Mouse (Mus musculus): ENCODE results near the gene Poc1b.
"Not testable (repeated sequence)": the region's sequence is repeated elsewhere in the genome, so short reads cannot be mapped to it uniquely, and the experiment has no call there.

Poc1b gene

DNA sequence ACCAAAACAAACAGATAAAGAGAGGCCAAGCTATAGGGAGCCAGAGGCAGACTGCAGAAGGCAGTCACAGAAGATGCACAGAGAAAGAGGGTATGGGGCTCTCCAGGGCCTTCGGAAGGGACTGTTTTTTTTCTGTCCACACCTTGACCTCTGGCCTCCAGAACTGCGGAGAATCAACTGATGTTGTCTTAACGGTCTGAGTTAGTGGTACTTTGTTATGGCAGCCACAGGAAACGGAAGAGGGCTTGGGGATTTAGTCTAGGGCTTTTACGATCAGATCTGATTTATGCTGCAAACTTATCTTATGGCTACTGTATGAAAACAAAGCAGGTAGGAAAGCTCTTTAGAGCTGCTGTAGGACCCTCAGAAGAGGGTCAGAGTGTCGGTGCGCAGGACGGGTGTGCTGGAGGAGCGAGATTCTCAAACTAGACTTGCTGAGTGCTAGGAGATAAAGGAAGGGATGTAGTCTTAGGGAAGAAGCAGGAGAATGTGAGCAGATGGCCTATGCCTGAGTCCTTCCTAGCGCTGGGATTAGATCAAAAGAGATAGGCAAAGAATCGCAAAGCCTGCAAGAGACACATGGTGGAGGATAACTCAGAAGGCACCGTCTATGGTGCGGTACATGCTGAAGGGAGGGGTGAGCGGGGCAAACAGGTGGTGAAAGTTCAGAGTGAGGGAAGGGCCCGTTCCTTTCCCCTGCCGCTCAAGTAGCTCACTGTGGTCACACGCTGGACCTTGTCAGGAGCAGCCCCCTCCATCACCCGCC lies 8.8 kb downstream of the Poc1b start:
- DNase-seq = no peak

DNA sequence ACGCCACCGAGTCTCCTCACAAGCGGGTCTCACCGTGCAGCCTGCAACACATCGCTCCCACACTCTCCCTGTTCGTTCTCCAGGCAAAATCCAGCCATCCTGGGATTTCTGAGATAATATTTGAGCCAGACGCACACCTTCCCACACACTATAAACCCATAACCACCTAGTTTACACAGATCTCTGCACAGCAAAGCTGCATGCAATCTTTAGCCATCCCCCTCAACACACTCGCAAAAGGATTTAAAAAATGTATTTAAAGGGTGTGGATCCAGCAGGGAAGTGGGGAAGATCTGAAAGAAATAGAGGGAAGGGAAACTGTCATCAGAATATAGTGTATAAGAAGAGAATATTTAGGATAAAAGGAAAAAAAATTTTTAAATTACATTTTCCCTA lies 9.4 kb downstream of the Poc1b start:
- no peak for DNase-seq

DNA sequence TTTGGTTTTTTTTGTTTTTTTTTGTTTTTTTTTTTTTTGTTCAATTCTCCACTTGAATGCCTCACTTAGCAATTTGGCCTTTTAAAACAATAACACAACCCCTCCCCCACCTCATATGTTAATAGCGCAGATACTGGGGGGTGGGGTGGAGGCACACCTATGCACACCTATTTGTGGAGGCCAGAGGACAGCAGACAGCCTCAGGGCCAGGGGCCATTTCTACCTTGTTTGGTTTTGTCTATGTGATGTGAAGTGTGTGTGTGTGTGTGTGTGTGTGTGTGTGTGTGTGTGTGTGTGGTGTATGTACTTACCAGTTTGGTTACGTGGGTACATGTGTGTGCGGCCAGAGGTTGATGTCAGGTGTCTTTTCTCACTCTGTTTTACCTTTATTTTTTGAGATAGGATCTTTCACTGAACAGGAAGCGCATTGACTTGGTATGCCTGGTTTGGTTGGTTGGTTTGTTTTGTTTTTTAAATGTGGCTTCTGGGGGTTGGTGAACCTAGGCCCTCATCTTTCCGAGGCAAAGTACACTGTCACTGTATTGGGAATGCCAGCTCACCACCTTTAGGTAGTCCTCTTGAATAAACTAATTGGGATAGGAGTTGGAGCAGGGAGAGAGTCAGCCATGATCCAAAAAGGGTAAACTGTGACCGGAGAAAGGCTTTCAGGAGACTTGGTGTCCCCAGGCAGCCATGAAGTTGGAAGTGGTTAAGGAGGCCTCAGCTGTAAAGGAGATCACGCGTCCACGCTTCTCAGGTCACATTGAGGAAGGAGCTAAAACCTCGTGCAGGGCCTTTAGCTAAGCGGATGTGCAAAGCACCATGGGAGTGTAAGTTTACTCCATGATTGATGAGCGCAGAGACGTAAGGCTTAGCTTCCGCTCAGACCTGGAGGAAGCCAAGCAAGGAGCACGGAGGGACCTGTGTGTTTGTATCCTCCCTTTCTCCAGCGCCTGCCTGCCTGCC lies 10.1 kb downstream of the Poc1b start:
- DNase-seq = no peak

DNA sequence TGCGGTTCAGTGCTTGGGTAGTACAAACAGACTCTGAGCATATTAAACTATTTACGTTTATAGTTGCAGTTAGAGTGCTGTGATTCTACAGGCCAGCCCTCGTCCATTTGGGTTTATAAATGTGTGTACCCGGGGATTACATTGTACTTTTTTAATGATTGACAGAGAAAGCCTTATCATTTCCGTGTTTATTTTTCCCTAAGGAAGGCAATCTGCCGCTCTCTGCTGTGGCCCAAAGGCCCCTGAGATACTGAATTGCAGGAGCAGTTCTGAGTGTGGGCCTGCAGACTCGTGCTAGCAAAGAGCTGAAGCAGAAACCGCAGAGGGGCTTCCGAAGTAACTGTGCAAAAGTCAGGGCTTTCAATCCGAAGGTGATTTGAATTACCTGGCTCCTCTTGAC lies 11.0 kb downstream of the Poc1b start:
- no peak for DNase-seq

DNA sequence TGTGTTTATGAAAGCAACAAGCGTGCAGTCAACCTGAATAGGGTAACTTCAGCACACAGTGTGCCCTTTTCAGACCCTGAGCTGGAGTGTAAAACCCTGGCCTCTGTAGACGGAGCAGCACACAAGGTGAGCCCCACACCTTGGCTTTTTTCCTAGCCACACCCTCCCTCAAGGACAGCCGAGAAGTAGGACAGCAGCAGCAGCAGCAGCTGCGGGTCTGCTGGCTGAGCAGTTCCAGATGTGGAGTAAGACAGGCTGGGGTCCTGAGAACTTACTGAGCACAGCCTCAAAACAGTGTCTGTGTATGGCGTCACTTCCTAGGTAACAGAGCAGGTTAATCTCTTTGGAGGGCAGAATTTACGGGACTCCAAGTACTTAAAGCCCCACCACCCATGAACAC lies 11.9 kb downstream of the Poc1b start:
- DNase-seq = no peak

DNA sequence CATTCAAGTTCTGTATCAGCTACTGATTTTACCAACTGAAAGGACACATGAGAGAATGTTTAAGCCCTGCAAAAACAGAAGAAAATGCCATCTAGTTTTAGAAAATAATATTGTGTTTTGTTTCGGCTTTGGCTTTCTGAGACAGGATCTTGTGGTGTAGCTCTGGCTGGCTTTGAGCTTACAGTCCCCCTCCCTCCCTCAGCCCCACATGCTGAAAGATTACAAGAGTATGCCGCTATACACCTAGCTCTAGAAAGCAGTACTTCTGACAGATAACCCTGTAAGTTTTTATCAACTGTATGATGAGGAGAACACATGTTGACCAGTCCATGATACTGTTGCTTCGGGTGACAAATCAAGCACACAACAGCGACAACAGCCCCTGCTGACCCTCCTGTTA lies 12.6 kb downstream of the Poc1b start:
- DNase-seq = no peak

DNA sequence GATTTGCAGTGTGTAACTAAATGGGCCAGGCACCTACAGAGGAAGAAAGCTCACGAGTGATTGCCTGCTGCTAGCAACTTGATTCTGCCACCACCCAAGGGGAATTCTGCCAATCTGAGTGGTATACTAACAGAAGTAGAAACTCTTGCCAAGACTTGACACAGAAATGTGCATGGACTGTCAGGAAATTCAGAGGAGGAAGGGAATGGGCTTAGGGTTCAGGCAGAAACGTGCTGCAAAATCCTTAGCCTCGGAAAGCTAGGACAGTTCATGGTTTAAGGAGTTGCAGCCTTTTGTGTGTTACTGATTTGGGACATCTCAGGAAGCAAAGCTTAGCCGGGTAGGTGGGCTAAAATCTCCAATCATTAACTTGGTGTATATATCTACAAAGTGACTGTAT lies 19.4 kb downstream of the Poc1b start, which contains the start of gene Phxr2:
TSS of gene Phxr2 (minus strand) at position 101 of the 400 bp plus-strand sequence.
- no peak for DNase-seq

DNA sequence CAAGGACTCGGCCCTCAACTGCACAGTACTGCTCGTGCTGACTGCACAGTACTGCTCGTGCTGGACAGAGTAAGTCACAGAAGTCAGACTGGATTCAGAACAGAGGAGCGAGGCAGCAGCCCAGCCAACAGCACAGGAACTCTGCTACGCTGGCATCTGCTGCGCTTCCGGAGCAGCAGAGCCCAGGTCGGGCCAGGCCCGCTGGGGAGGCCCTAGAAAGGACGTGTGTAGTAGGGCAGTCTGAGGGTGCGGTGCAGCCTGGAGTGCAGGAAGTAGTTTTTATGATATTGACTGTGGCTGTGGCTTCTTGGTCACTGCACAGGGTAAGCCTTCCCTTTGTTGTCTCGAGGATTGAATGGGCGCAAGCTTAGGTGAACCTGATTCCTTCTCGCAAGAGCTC lies 20.1 kb downstream of the Poc1b start:
- no peak for DNase-seq

DNA sequence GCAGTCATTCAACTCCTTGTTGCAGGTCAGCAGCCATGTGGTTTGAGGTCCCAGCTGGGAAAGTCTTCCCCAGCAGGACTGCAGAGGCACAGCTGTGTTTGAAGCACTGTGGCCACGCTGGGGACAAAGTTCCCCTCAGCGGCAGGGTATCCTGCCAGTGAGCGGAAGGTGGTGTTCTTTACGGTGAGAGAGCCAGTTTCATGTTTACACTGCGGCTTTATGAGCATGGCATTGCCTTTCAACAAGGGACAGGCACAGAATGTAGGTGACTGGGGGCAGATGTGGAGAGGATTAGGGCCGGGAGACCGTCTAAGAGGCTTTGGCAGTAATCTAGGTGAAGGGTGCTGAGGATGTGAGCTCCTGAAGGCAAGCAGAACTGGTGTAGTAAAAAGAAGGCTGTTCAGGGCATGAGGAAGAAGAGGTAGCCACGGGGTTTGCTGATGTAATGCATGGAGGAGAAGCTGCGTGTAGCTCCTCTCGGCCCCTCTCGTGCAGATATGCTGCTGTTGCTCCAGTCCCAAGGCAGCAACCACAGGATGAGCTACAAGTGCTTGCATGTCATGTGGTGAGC lies 20.9 kb downstream of the Poc1b start:
- no peak for DNase-seq

DNA sequence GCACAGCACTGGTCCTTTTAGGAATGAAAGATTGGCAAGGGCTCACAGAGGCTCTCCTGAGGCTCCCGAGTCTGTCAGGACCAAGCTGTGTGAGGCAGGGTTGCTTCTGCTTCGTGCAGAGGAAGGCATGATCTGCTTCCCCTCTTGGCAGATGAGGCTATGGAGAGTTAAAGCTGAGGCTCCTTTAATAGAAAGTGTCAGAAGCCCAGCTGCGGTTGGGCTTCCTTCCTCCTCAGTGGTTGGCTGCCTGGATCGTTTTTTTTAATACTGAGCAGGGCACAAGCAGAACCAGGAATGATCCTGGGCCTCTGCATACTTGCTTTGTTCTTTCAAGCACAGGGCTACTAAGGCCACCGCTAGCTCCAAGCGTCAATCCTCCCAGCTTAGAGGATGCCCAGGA lies 23.8 kb downstream of the Poc1b start:
- DNase-seq = no peak

DNA sequence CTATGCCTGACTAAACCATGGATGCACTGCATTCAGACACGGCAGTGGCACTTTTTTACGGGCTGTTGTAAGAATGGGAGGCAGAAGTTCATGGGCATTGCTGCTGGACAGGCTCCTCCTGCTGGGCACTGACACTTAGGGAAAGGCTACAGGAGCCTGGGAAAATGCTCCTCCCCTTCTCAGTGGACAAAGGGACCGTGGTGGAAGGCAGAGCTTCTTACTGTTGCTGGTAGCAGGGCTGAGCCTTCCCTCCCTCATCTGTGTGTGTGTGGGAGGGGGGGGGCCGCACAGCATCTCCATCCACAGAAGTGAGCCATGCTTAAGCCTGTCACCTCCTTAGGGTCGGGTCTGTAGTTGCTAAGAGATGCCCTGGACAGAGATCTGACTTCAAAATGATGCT lies 24.5 kb downstream of the Poc1b start:
- no peak for DNase-seq

DNA sequence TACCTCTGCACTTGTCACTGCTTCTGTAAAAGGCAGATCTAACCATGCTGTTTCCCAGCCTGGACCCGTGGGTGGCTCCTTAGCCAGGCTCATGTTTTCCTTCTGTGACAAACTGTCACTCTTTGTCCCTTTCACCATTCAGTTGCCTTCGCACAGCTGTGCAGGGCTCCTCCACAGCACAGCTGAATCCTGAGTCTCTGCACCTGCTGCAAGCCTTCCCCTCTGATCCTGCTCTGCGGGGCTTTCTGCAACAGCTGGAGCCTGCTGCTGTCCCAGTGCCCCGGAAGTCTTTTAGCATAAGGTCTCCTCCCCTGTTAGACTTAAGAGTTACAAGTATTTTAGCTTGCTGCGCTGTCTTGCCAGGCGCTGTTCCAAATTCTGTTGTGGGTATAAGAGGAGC lies 25.4 kb downstream of the Poc1b start:
- peak in 1 of 2 experiments; percentile 19 for DNase-seq

DNA sequence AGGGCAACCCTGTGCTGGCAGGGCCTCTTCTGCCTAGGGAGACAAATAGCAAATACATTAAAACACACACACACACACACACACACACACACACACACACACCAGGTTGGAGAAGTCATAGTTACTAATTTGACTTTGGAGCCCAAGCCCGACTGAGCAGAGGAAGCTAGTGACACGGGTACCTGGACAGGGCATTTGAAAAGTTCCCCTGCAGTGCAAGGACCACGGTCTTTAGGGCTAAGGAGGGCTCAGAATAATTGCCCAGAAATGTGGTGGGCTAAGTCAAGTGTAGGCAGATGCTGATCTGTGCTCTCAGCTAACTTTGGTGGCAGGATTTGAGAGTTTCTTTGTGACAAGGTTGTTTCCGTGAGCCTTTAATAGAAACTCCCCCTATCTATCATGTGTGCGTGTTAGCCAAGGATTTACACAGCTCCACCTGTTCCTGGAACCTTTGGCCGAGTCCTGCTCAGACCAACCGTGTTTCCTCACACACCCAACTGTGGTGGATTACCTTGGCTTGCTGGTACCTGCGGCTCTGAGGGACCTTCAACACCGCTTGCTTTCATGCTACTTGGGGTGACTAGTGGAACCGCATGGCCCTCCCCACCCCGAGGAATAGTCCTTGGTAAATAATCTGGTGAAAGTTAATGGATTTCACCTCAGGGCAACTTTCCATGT lies 25.9 kb downstream of the Poc1b start:
- DNase-seq = peak in 1 of 2 experiments; percentile 13

DNA sequence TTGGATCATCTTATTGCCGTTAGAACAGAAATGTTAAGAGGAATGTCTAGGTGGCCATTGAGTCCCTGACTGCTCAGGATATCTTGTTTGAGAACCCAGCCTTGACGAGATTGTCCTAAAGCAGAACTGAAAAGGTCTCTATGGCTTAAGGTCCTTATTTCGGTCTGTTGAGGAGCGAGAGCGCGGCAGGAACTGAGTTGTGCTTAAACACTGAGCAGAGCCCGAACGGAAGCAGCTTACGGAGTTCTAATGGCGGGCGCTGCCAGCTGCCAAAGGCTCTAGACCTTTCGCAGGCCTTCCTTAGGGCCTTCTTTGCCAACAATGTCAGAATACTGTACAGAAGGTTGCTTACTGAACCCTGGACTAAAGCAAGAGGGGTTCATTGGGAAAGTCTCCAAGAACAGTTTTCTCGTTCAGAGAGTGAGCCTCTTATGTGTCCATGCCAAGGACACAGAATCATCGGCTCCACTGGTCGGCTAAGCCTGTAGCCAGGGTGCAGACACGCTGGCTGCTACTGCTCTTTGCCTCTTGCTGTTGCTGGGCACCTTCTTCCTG lies 26.6 kb downstream of the Poc1b start:
- DNase-seq = peak; percentile 50 to 55

DNA sequence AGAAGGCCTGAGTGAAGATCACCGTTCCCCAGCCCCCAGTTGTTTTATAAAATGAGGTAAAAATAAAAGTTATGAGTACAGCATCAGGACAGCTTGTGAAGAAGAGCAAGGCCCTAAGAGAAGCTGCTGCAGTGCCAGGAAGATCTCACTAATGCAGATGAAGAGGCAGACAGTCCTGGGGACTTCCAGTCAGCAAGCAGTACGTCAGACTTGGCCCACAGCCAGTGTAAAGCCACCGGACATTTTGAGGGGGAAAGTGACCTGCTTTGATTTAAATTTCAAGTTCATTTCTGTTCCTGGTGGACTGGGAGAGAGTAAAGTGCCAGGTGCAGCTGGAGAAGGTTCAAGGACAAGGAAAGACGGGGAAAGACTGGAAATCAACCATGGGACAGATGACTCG lies 29.5 kb downstream of the Poc1b start:
- DNase-seq = peak; percentile 71 to 73

DNA sequence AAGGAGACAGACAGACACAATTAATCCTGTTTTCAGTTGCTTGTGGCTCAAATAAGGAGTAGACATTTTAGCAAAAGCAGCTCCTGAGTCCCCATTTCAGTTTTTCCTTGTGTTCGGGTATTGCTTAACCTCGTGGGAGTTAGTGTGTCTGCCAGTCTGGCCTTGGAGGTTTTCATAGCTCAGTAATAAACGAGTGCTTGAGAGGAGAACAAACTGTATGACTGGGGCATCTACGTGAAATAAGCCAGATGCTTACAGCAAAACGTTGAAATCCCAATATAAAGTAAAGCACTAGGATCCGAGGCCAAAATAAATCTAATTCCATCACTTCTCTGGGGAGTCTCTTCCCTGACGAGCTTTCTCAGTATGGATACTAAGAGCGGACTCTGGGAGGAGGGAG lies 38.8 kb downstream of the Poc1b start:
- DNase-seq = no peak

DNA sequence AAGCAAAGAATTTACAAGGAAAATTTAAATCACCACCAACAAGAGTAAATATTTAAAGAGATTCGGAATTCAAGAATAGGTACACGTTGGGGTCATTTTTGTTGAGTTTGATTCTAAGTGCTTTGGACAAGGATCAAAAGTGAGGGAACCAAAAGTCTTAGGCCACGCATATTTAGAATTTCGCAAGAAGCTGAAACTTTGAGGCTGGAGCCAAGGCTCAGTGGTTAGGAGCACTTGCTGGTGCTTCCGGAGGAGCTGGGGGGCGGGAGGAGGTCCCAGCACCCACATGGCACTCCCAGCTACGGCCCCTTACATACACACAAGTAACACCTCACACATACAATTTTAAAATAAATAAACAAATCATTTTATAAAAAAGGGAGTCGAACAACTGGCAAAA lies 39.8 kb downstream of the Poc1b start:
- no peak for DNase-seq

DNA sequence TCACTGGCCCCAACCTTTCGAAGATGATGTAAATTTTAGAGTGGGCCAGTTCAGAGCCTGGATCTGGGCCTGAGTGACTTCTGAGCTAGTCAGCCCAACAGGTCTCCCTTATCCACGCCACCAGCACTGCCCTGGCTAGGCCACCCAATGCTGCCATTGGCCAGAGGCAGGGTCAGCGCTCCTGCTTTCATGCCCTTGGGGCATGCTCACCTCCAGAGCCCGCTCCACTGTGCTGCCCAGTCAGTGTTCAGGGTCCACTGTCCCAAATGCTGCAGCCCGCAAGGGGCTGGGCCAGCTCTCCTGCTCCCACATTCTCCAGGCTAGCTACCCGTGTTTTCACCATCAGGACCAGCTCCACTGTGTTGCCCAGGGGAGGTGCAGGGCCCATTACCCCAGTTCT lies 43.2 kb downstream of the Poc1b start:
- no peak for DNase-seq

DNA sequence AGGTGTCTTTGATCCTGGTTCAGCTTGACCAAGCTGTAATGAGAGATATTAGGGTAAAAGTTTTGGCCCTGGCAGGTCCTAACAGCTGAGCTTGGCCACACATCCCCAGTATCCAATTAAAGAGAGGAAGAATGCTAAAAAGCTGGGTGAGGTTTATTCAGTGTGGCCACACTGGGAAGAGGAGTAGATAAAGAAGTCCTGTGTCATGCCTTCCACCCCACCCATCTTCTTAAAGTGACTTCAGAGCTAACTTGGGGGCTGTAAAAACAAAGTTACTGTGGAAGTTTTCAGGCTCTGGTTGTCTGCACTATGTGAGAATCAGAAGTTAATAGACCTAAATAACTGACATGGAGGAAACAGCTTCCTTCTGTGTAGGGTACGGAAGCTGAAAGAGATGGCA lies 44.7 kb downstream of the Poc1b start:
- DNase-seq = no peak

DNA sequence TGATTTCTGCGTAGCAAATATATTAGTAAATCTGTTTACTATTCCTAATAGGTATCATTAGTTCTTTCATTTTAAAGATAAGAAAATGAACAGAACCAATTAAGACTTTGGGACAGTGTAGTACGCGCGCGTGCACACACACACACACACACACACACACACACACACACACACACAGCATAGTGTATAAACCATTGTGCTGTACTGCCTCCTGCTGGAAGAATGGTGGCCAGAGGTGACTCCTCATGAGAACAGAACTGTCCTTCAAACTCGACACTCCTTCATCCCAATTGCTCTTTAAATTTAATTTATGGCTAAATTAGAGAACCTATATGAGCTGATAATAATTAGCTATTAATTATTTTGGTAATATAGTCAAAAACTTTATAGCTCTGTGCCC lies 45.2 kb downstream of the Poc1b start:
- peak; percentile 55 to 58 for DNase-seq

DNA sequence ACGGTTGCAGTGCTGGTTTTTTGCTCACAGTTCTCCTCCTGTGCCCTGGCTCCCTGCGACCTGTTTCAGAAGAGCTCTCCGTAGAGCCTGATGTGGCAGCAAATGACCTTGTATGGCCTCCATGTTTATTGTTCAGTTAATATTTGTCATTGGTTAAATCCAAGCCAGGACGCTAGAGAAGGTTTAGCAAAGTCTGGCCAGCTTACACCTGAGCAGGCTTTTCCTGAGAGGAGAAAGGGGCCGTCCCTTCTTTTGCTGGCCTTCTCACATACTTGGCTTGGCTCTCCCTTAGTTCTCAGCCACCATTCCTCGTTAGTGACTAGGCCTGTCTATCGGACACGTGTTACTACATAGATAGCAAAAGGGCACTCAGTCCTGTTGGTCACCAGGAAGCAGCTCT lies 47.8 kb downstream of the Poc1b start:
- no peak for DNase-seq

DNA sequence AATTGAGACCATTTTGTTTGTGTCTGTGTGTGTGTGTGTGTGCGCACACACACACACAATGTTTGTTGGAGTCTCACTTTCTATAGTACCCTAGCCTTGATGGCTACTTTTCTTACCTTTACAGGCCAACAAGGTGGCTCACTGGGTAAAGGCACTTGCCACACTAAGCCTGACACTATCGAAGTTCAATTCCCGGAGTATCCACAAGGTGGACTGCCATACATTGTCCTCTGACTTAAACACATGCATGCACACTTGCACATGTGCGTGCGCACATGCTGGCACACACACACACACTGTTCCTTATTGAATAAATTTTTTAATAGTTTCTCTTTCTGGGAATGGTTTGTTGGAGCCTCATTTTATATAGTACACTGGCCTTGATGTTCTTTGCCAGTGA lies 50.0 kb downstream of the Poc1b start:
- no peak for DNase-seq

DNA sequence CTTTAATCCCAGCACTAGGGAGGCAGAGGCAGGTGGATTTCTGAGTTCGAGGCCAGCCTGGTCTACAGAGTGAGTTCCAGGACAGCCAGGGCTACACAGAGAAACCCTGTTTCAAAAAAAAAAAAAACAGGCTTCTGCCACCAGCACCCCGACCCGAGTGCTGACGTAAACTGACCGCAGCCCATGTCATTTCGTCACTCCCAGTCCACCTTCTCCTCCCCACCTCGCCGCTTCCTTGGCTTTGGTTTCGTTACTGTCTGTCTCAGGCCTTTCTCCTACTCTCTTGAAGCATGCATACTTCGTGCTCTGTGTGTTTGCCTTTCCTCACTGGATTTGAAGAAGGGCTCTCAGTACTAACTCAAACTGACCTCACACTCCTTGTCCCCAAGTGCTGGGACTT lies 50.9 kb downstream of the Poc1b start:
- DNase-seq = not testable (repeated sequence)
